Mouse (Mus musculus) cortical plate, adult 2 months (tissue): ENCODE measurements at regions not wholly inside any gene's neighbourhood (a gene's known extent, or its start where the extent isn't known, plus 50 kb on each side); places are given as distances from the start of the nearest gene placed in this dataset.

Source experiments
- CTCF ChIP-seq: fragments of 200-500 bp; IDR thresholded peaks from 2 replicates; pipeline ENCODE4 v1.5.1; 2011; ENCODE audit warnings: mild to moderate bottlenecking, control low read depth, low read length; ENCODE audit not compliant: insufficient read depth; ENCODE audit errors: extremely low read depth
- POLR2A ChIP-seq: fragments of 200-500 bp; IDR thresholded peaks from 2 replicates; pipeline ENCODE4 v1.6.1; 2011; ENCODE audit warnings: mild to moderate bottlenecking, low read length, control low read depth; ENCODE audit not compliant: insufficient read depth; ENCODE audit errors: extremely low read depth

- TF ChIP-seq CTCF (no peak), POLR2A (no peak)
Observed at GRCm38 (mm10) chr8:113581704-113582103, 53.7 kb upstream of the Mon1b start.
